In genomic region chr4:98102625-98103336, GRCm38 (mm10) we compare ENCODE assay signal across 9 mouse cellular contexts.
A peak's percentile ranks its signal among the peaks of the same experiment; 100 is the strongest.
DNase-seq lines count a peak whose midpoint lies in the region; ATAC-seq and TF ChIP-seq lines count a peak whose summit lies in the region.
"Had no signal": no experiment of that assay in that cellular context is flagged by ENCODE, and none has a peak within 500 bp of the region (broad histone marks: within the 10 kb centered on the region; RNA-seq: fewer than 3 reads in every experiment).

No protein-coding gene starts in this region.

- no peak overlapping the region for H3K4me3 ChIP-seq in heart, embryonic 12.5 days
- no peak overlapping the region for H3K4me3 ChIP-seq in hindbrain, postnatal 0 days (ENCODE audit: low read length)
- H3K4me3 ChIP-seq in liver, postnatal 0 days (ENCODE audit: low read depth, low read length), result no peak overlapping the region
- H3K4me3 ChIP-seq in intestine, embryonic 16.5 days (ENCODE audit: low read length), result no peak overlapping the region

- no peak overlapping the region for H3K9ac ChIP-seq in heart, embryonic 12.5 days
- no peak overlapping the region for H3K9ac ChIP-seq in hindbrain, postnatal 0 days (replicated peaks; ENCODE audit: low read length)
- no peak overlapping the region for H3K9ac ChIP-seq in liver, postnatal 0 days (replicated peaks)
- H3K9ac ChIP-seq in intestine, embryonic 16.5 days (ENCODE audit: low read depth, low read length), result no peak overlapping the region

- no peaks in the 10 kb centered on the region for H3K9me3 ChIP-seq in heart, embryonic 12.5 days (replicated peaks)
- H3K9me3 ChIP-seq in hindbrain, postnatal 0 days (ENCODE audit: low read length), result no peaks in the 10 kb centered on the region
- H3K9me3 ChIP-seq in liver, postnatal 0 days (ENCODE audit: low read length), result no peaks in the 10 kb centered on the region
- H3K9me3 ChIP-seq in intestine, embryonic 16.5 days (ENCODE audit: control insufficient read depth, low read length), result no peaks in the 10 kb centered on the region

- no peak for TF ChIP-seq EP300 in liver, postnatal 0 days (IDR thresholded peaks at IDR 0.05; ENCODE audit: low read depth)

- no peaks in the 10 kb centered on the region for H3K27me3 ChIP-seq in heart, embryonic 12.5 days (replicated peaks)
- H3K27me3 ChIP-seq in hindbrain, postnatal 0 days (ENCODE audit: insufficient read depth, low read length), result no peaks in the 10 kb centered on the region
- no peaks in the 10 kb centered on the region for H3K27me3 ChIP-seq in liver, postnatal 0 days (ENCODE audit: insufficient read depth, low read length)
- H3K27me3 ChIP-seq in intestine, embryonic 16.5 days (replicated peaks; ENCODE audit: control insufficient read depth, insufficient read depth, low read length), result no peaks in the 10 kb centered on the region

- no peak for DNase-seq in heart, adult 8-10 months (ENCODE audit: low spot score)
- DNase-seq in brain, embryonic 18.5 days (ENCODE audit: low read depth, low spot score), result peak; percentile 39
- DNase-seq in hindbrain, postnatal 0 days (ENCODE audit: low spot score), result peak; percentile 20
- peak; percentile 45 for DNase-seq in lung, postnatal 14 days
- DNase-seq in adrenal gland, adult 2 months, result no peak
- DNase-seq in liver, postnatal 0 days, result no peak

- H3K4me2 ChIP-seq in heart, embryonic 12.5 days, result no peak overlapping the region
- 0 out of 2 replicates have a peak overlapping the region, but pooled peaks have one; percentile 10 for H3K4me2 ChIP-seq in hindbrain, postnatal 0 days (ENCODE audit: low read depth, low read length)
- H3K4me2 ChIP-seq in liver, postnatal 0 days (ENCODE audit: low read depth, low read length), result no peak overlapping the region
- H3K4me2 ChIP-seq in intestine, embryonic 16.5 days (ENCODE audit: low read depth, low read length), result no peak overlapping the region

- ATAC-seq in heart, embryonic 12.5 days (ENCODE audit: insufficient number of reproducible peaks, low FRiP score), result no peak
- ATAC-seq in hindbrain, postnatal 0 days, result no peak
- ATAC-seq in liver, postnatal 0 days, result no peak
- no peak for ATAC-seq in intestine, embryonic 16.5 days

- TF ChIP-seq CTCF in hindbrain, postnatal 0 days (IDR thresholded peaks at IDR 0.05; ENCODE audit: low read depth), result no peak
- TF ChIP-seq CTCF in liver, postnatal 0 days (IDR thresholded peaks at IDR 0.05; ENCODE audit: low read depth), result no peak

- WGBS in heart, embryonic 12.5 days, result 75% methylated on average over 24 of the region's 24 CpGs
- 44% methylated on average over 24 of the region's 24 CpGs for WGBS in hindbrain, postnatal 0 days
- WGBS in liver, postnatal 0 days (ENCODE audit: insufficient replicate concordance), result 83% methylated on average over 24 of the region's 24 CpGs
- WGBS in intestine, embryonic 16.5 days, result 78% methylated on average over 24 of the region's 24 CpGs

- H3K36me3 ChIP-seq in heart, embryonic 12.5 days, result peaks cover 5% of the 10 kb centered on the region; the same call in 1 of the 2 replicates
- no peaks in the 10 kb centered on the region for H3K36me3 ChIP-seq in hindbrain, postnatal 0 days (ENCODE audit: insufficient read depth, low read length)
- no peaks in the 10 kb centered on the region for H3K36me3 ChIP-seq in liver, postnatal 0 days (replicated peaks; ENCODE audit: insufficient read depth, low read length)
- no peaks in the 10 kb centered on the region for H3K36me3 ChIP-seq in intestine, embryonic 16.5 days (ENCODE audit: control insufficient read depth, insufficient read depth, low read length)

- peak overlapping the region; percentile 18; the same call in 1 of the 2 replicates for H3K27ac ChIP-seq in heart, embryonic 12.5 days (ENCODE audit: poor library complexity, severe bottlenecking)
- H3K27ac ChIP-seq in hindbrain, postnatal 0 days, result peak overlapping the region; percentile 34; the same call in 1 of the 2 replicates
- no peak overlapping the region for H3K27ac ChIP-seq in liver, postnatal 0 days (ENCODE audit: low read depth)
- no peak overlapping the region for H3K27ac ChIP-seq in intestine, embryonic 16.5 days (ENCODE audit: low read length)
- H3K27ac ChIP-seq: macrophage had no signal

- peaks cover 58% of the 10 kb centered on the region for H3K4me1 ChIP-seq in heart, embryonic 12.5 days (replicated peaks)
- H3K4me1 ChIP-seq in hindbrain, postnatal 0 days (ENCODE audit: insufficient read depth, low read length), result peaks cover 28% of the 10 kb centered on the region
- peaks cover 38% of the 10 kb centered on the region for H3K4me1 ChIP-seq in liver, postnatal 0 days (ENCODE audit: insufficient read depth)
- peaks cover 22% of the 10 kb centered on the region for H3K4me1 ChIP-seq in intestine, embryonic 16.5 days (ENCODE audit: control insufficient read depth, insufficient read depth, low read length)

Comparison
In these comparisons a context has a peak if more than half of its experiments do, and no peak if none do; other contexts are left out.
1. H3K27ac ChIP-seq: peak in heart, embryonic 12.5 days (single experiment) and hindbrain, postnatal 0 days (single experiment); none in liver, postnatal 0 days (single experiment) and intestine, embryonic 16.5 days (single experiment).
2. DNase-seq: peak in brain, embryonic 18.5 days (single experiment), hindbrain, postnatal 0 days (single experiment) and lung, postnatal 14 days (single experiment); none in heart, adult 8-10 months (single experiment), adrenal gland, adult 2 months (single experiment) and liver, postnatal 0 days (single experiment).